Mouse (Mus musculus): Measurements from ENCODE around the gene Ncbp3.

Gene Ncbp3

GRCm38 (mm10) chr11:73047542-73047996 is at the start of gene Ncbp3:
Ncbp3 (plus strand) TSS chr11:73047783.
- DNase-seq = peak; percentile 96 to 99

GRCm38 (mm10) chr11:72998771-72999170 is 48.8 kb upstream of the Ncbp3 start, which contains the start of gene P2rx1:
P2rx1 (plus strand) TSS chr11:72999103.
- no peak for DNase-seq

GRCm38 (mm10) chr11:73001029-73001428 is 46.6 kb upstream of the Ncbp3 start:
- DNase-seq = peak; percentile 73 to 74

- DNase-seq = peak; percentile 58 to 61
Measured at GRCm38 (mm10) chr11:73006377-73006776, 41.2 kb upstream of the Ncbp3 start.

- no peak for DNase-seq
Measured at GRCm38 (mm10) chr11:73007113-73007512, 40.5 kb upstream of the Ncbp3 start.

- DNase-seq = peak; percentile 77 to 78
Measured at GRCm38 (mm10) chr11:73007698-73008481, 39.7 kb upstream of the Ncbp3 start.

GRCm38 (mm10) chr11:73008826-73009225 is 38.8 kb upstream of the Ncbp3 start:
- peak; percentile 52 to 68 for DNase-seq

- peak; percentile 65 to 79 for DNase-seq
Measured at GRCm38 (mm10) chr11:73009531-73010274, 37.9 kb upstream of the Ncbp3 start.

- peak in 1 of 2 experiments; percentile 28 for DNase-seq
Measured at GRCm38 (mm10) chr11:73013981-73014380, 33.6 kb upstream of the Ncbp3 start.

GRCm38 (mm10) chr11:73014831-73015344 is 32.7 kb upstream of the Ncbp3 start:
- DNase-seq = peak; percentile 64 to 81

- DNase-seq = no peak
Measured at GRCm38 (mm10) chr11:73015391-73016102, 32.0 kb upstream of the Ncbp3 start.

- no peak for DNase-seq
Measured at GRCm38 (mm10) chr11:73016103-73016420, 31.5 kb upstream of the Ncbp3 start.

GRCm38 (mm10) chr11:73018471-73019146 is 29.0 kb upstream of the Ncbp3 start, which contains the start of gene Camkk1:
Camkk1 (plus strand) TSS chr11:73019008.
- DNase-seq = peak; percentile 95 to 97

- DNase-seq = peak; percentile 95 to 97
Measured at GRCm38 (mm10) chr11:73019147-73019795, 28.3 kb upstream of the Ncbp3 start.

- no peak for DNase-seq
Measured at GRCm38 (mm10) chr11:73020953-73021800, 26.4 kb upstream of the Ncbp3 start.

- no peak for DNase-seq
Measured at GRCm38 (mm10) chr11:73023099-73023498, 24.5 kb upstream of the Ncbp3 start.

GRCm38 (mm10) chr11:73023827-73024226 is 23.8 kb upstream of the Ncbp3 start:
- DNase-seq = no peak

- no peak for DNase-seq
Measured at GRCm38 (mm10) chr11:73024236-73024904, 23.2 kb upstream of the Ncbp3 start.

GRCm38 (mm10) chr11:73026961-73027360 is 20.6 kb upstream of the Ncbp3 start:
- no peak for DNase-seq
